Mouse (Mus musculus) frontal cortex, adult (tissue): ENCODE measurements around the gene Bcl2l1.

Source experiments
- ATAC-seq: cut with Nextera tagmentation; 2 replicates; pipeline ENCODE4 v1.9.2; 2017; ENCODE audit warnings: mild to moderate bottlenecking, moderate library complexity, mixed read lengths; ENCODE audit not compliant: low TSS enrichment

The Bcl2l1 gene

DNA sequence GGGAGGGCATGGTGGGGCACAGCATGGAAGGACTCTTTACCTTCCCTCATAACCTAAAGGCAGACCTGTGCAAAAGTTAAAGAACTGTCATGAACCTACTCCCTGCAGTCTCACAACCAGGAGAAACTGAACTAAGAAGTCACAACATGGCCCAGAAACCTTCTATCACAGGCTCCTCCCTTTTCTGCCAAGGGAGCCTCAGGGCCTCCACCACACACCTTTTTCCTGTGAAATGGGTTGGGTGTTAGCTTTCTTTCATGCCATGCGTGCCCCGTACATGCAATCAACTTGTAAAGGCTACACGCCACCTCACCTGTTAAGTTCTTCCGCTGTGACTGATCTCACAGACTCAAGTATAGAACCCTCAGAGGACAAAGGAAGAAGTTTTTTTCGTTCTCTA is 28.4 kb downstream of the Bcl2l1 start:
- no peak for ATAC-seq

DNA sequence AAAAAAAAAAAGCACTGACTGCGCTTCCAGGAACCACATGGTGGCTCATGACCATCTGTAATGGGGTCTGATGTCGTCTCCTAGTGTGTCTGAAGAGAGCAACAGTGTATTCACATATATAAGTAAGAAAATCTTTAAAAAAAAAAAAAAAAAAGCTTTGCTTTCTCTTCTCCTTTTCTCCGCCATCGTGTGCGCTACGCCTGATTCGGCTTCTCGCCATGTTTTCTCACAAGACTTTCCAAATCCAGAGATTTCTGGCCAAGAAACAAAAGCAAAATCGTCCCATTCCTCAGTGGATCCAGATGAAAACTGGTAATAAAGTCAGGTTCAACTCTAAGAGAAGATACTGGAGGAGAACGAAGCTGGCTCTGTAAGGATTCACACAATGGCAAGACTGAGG is 29.2 kb downstream of the Bcl2l1 start:
- ATAC-seq, result no peak

DNA sequence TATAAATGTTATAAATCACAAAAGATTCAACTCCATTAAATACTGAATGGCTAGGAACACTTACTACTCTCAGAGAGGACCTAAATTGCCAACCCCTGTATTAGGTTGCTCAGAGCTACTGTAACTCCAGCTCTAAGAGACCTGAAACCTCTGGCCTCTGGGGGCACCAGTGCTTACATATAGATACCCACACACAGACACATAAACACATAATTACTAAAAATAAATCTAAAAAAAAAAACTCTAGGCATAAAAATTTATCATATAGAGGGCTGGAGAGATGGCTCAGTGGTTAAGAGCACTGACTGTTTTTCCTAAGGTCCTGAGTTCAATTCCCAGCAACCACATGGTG is 30.8 kb downstream of the Bcl2l1 start:
- no peak for ATAC-seq

GRCm38 (mm10) chr2:152799954-152800761 is 31.4 kb downstream of the Bcl2l1 start:
- ATAC-seq, result no peak

DNA sequence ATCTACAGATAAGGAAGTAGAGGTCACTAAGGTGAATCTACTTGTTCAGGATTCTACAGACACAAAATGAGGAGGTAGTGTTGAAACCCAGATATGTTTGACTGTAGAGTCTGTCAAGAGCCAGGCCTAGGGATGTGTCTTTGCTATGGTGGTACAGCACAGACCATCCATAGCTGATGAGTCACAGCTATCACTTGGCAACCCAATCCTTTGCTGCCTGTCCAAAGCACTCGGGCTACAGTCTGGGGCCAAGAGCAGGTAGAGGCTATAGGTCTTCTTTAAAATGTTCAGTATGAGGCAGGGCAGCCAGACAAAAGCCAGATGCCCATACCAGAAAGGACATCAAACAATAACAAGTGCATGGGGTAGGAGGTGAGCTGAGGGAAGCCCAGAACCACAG is 33.9 kb downstream of the Bcl2l1 start:
- no peak for ATAC-seq

DNA sequence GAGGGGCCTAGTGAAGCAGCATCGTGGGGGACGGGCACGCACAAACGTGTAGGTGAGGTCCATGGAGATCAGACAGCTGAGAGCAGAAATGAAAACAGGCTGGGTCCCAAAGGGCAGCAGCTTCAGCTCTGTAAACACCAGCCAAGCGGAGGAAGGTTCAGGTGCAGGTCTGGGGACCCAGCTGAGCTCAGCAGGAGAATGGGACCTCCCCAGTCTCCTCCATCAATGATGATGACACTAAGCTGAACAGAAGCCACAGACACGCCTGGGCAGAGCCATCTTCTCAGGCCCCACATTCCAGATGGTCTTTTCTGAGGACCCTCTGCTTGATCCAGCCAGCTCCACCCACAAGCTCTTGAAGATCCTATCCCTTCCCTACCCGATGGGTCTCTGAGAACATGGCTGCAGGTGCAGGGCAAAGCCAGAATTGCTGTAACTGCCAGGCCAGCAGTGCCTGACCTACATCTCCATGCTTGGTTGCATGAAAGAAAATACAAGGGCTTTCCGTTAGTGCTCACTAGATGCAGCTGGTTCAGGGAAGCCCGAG is 37.2 kb downstream of the Bcl2l1 start:
- ATAC-seq, result no peak

DNA sequence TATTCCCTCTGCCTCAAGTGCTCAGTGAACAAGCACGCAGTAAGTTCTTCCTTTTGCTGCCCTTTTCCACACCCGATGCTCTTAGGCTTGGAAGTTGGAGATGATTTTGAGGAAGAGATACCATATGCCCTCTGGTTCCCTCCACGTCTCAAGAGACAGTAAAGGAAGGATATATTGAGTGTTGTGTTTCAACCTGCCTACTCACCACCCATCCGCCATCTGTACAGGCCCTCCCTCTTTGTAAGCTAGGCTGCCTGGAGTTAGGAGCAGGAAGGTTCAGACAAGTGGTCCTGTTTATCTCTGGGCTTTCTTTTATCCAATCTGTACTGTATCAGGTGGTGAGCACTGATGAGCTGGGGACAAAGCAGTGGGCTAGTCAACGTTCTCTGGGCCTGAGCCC is 38.1 kb downstream of the Bcl2l1 start:
- ATAC-seq, result peak; percentile 69

DNA sequence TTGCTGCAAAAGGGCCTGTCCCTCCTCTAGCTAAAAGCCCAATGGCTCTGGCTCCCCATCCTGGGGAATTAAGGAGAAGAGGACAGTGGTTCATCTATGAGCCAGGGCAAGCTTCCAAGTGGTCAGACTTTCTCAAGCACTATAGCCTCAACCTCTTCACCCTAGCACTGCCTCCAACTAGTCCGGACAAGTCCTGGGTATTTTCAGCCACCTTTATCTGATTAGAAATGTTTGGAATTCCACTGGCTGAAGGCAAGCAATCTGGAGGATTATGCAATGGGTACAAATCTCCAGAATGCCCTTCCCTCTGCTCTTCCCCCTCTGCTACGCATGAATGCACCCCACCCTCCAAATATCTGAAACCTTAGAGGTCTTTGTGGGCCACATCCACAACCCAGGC is 39.1 kb downstream of the Bcl2l1 start:
- ATAC-seq, result no peak

- no peak for ATAC-seq
Observed at GRCm38 (mm10) chr2:152789591-152789999, 41.9 kb downstream of the Bcl2l1 start.

DNA sequence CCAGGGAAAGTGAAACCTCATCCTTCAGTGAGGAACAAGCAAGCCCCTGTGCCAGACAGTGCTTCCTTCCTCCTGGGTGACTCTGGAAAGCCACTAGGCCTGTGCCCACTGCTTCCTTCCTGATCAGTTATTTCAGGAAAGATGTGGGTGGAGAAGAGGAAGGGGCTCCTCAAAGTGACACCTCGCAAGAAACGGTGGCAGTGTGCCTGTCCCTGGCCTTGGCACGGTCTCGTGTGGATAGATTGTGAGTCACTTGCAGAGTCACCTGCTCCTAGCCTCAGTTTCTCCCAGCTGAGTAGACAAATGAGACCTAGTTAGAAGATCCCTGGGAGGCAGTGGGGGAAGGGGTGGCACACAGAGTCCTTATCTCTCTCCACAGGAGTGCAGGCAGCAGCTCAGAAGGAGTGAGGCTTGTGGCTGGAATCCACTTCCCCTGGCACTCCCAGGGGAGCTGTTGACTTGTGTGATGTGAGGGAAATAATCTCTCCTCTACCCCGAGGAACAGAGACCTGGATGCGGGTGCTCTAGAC is 42.6 kb downstream of the Bcl2l1 start:
- peak; percentile 17 for ATAC-seq

GRCm38 (mm10) chr2:152787543-152787942 is 44.0 kb downstream of the Bcl2l1 start:
- ATAC-seq, result no peak

- no peak for ATAC-seq
Observed at GRCm38 (mm10) chr2:152787136-152787535, 44.4 kb downstream of the Bcl2l1 start.

DNA sequence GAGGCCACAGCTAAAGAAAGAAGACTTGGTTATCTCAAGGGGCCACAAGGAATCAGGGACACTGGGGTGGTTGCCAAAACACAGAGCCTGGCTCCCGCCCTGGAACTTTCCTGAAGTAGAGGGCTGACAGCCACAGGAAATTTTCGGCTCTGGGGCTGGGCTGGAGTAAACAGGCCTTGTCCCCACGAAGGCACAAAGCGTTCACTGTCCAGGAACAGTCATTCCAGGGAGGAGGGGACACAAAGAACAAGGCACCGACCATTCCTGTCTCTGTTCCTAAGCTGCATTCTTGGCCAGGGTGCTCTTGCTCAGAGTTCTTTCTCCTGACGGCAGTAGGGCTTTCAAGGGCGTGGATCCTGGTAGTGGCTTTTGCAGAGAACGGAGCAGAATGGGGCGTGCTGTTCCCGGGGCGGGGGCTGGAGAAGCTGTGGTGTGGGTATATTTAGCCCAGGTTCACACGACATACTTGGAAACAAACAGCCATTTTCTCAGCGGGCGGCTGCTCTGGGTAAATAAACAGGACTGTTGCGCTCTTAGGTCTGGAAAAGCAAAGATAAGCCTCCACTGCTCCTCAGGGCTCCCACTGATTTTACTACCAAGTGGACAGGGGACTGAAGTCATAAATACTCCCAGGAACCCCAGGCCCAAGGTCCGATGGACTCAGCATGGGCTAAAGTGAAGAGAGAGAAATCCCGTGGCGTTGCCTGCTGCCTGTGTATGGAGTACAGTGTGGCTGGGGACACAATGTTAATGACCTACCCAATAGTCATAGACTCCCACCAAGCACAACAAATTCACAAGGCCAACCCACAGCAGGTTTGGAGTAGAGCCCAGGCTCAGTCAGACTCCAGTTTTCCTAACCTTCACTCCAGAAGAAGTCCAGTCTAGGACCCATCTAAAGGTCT is 45.8 kb downstream of the Bcl2l1 start:
- peak; percentile 58 for ATAC-seq

- no peak for ATAC-seq
Observed at GRCm38 (mm10) chr2:152784640-152785039, 46.9 kb downstream of the Bcl2l1 start.

DNA sequence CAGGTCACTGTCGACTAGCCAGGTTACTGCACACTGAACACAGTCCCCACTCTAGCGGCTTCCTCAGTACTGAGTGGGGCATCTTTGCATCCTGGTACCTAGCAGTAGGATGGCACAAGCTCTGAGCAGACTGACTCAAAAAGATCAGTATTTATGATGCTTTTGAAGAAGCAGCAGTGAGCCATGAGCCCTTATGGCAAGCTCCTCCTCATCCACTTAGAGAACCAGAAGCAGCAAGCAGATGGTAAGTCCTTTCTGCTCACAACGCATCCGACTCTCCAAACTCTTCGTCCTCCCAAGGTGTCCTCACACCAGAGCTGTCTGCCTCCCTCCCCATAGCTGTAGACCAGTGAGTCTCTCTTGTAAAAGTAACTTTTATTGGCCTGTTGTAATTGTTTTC is 48.3 kb downstream of the Bcl2l1 start:
- peak; percentile 20; the same call in 1 of the 2 replicates for ATAC-seq

DNA sequence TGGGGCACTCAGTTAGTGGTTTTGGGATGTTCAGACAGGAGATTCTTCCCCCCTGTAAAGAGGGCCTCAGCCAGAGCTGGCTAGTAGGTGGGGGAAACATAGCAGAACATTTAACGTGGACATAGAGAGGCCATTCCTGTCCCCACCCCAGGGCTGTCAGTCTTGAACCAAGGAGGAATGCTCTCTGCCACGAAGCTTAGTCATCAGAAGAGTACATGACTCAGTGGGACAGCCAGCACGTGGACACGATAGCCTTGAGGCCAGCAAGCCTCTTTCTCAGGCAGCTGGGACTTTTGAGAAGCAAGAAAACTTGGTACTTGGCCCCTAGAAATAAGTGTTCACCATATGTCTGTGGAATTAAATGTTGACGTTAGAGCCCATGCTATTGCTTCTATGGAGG is 48.9 kb downstream of the Bcl2l1 start:
- no peak for ATAC-seq

GRCm38 (mm10) chr2:152781031-152781711 is 50.4 kb downstream of the Bcl2l1 start:
- ATAC-seq, result no peak

DNA sequence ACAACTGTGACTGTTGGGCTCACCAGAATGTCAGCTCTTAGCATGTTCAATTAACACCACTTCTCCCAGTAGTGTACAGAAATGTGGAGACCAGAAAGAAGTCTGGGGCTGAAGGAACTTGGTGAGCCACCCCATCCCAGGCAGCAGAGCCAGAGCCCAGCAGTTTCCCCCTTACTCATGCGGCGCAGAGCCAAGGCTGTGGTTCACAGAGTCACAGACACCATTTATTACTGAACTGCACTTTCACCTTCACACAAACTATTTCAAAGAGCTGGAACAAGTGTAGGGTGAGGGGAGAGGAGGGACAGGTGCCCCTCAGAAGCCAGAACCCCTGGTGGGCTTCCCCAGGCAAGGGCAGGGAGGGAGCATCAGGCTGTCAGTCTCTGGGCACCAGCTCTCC is 51.1 kb downstream of the Bcl2l1 start:
- no peak for ATAC-seq

DNA sequence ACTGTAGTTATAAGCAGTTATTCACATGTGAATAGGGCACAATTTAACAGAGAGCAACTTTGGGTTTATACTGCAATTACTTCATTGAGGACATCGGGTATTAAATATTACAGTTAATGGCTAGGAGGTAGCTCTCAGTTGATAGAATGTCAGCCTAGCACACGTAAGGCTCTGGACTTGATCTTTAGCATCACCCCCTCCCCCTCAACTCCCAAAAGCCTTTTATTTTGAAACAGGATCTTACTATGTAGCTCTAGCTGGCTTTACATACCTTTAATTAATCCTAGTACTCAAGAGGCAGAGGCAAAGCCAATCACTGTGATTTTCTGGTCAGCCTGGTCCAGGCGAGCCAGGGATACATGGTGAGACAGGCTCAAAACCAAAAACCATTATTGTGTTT is 54.4 kb downstream of the Bcl2l1 start:
- no peak for ATAC-seq

DNA sequence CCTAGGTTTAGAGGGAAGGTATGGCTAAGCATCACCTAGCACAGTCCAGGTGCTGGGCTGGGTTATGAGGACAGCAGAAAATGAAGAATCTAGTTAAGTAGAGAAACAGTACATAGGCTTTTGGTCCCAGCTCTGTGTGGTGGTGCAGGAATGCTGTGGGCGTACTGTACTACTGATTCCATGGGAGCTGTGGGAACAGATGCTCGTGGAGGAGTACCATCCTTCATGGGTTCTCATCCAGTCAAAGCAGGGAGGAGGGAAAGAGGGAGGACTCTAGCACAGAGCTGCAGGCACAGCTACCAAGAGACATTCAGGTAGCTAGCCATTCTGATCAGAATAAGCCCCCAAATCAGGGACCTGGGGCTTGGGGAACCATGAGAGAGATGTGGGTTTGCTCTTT is 55.1 kb downstream of the Bcl2l1 start:
- peak; percentile 96 for ATAC-seq

GRCm38 (mm10) chr2:152776019-152776418 is 55.5 kb downstream of the Bcl2l1 start:
- peak; percentile 35 for ATAC-seq

DNA sequence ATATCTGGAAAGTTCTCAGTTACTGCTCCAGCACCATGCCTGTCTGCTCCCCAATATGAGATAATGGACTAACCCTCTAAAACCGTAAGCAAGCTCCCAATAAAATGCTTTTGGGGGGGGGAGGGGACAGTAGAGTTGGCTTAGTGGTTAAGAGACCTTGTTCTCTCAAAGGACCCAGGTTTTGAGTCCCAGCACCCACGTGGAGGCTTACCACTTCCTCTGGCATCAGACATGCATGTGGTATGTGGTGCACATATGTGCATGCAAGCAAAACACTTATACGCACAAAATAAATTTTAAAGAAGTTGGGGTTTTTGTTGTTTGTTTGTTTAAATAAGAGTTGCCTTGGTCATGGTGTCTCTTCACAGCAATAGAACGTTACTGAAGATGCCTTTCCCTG is 56.2 kb downstream of the Bcl2l1 start:
- ATAC-seq, result no peak
